Mouse (Mus musculus): Measurements from ENCODE around the gene Gm9112. TPM values are rescaled to one million over a fixed set of nuclear protein-coding genes. Genes with fewer than 3 reads are reported as not detected.
A peak's percentile ranks its signal among the peaks of the same experiment; 100 is the strongest.
"Not testable (repeated sequence)": the region's sequence is repeated elsewhere in the genome, so short reads cannot be mapped to it uniquely, and the experiment has no call there.

Gene Gm9112
- not detected in 2 replicates for polyA plus RNA-seq (2015; fragmentation: Nextera tagmentation; extraction: Ambion mirVana)

GRCm38 (mm10) chrX:102707535-102707934, at the start of gene Gm9112, which contains the start of gene Dmrtc1b:
Gene Gm9112, minus strand, starts transcription at chrX:102707635.
Gene Dmrtc1b, plus strand, starts transcription at chrX:102707865.
- WGBS: 79% methylated on average over 9 of the region's 10 CpGs
- H3K9ac ChIP-seq; H3K36me3 ChIP-seq; H3K9me3 ChIP-seq; H3K4me2 ChIP-seq; H3K27ac ChIP-seq; H3K4me3 ChIP-seq; ATAC-seq (ENCODE audit: insufficient number of reproducible peaks, low FRiP score, low TSS enrichment, low read depth); H3K4me1 ChIP-seq; H3K27me3 ChIP-seq: not testable (repeated sequence)

GRCm38 (mm10) chrX:102724226-102724625, 16.8 kb upstream of the Gm9112 start:
- not testable (repeated sequence) for H3K4me3 ChIP-seq; ATAC-seq (ENCODE audit: insufficient number of reproducible peaks, low FRiP score, low TSS enrichment, low read depth); H3K9ac ChIP-seq; H3K27me3 ChIP-seq; H3K36me3 ChIP-seq; H3K27ac ChIP-seq; H3K4me1 ChIP-seq; H3K9me3 ChIP-seq; H3K4me2 ChIP-seq
- 91% methylated on average over 6 of the region's 6 CpGs for WGBS

GRCm38 (mm10) chrX:102700636-102701035, 6.8 kb downstream of the Gm9112 start:
- not testable (repeated sequence) for ATAC-seq (ENCODE audit: insufficient number of reproducible peaks, low FRiP score, low TSS enrichment, low read depth); H3K9ac ChIP-seq; H3K4me2 ChIP-seq; H3K4me1 ChIP-seq; H3K36me3 ChIP-seq; H3K9me3 ChIP-seq; H3K4me3 ChIP-seq; H3K27me3 ChIP-seq; H3K27ac ChIP-seq
- 68% methylated on average over 3 of the region's 3 CpGs for WGBS

- 0 out of 2 replicates have a peak, but pooled peaks have one; percentile 30 for ATAC-seq (ENCODE audit: insufficient number of reproducible peaks, low FRiP score, low TSS enrichment, low read depth)
- WGBS: 24% methylated on average over 4 of the region's 4 CpGs
These were observed 18.2 kb downstream of the Gm9112 start for GRCm38 (mm10) chrX:102689252-102689651.

GRCm38 (mm10) chrX:102686872-102687271, 20.6 kb downstream of the Gm9112 start, which contains the start of gene Gm3880:
Gene Gm3880, minus strand, starts transcription at chrX:102686972.
- ATAC-seq (ENCODE audit: insufficient number of reproducible peaks, low FRiP score, low TSS enrichment, low read depth); H3K27me3 ChIP-seq: not testable (repeated sequence)
- 93% methylated on average over 5 of the region's 5 CpGs for WGBS

More at GRCm38 (mm10) chrX:102689252-102689651, 18.2 kb downstream of the Gm9112 start:
- not testable (repeated sequence) for H3K4me1 ChIP-seq, H3K4me3 ChIP-seq, H3K4me2 ChIP-seq, H3K36me3 ChIP-seq, H3K27me3 ChIP-seq, H3K27ac ChIP-seq, H3K9ac ChIP-seq, H3K9me3 ChIP-seq

GRCm38 (mm10) chrX:102684706-102685105, 22.7 kb downstream of the Gm9112 start:
- not testable (repeated sequence) for H3K27ac ChIP-seq; H3K27me3 ChIP-seq; H3K9me3 ChIP-seq; H3K4me1 ChIP-seq; H3K4me2 ChIP-seq; H3K4me3 ChIP-seq; H3K9ac ChIP-seq; H3K36me3 ChIP-seq; ATAC-seq (ENCODE audit: insufficient number of reproducible peaks, low FRiP score, low TSS enrichment, low read depth)
- 62% methylated on average over 3 of the region's 3 CpGs for WGBS

More at GRCm38 (mm10) chrX:102686872-102687271, 20.6 kb downstream of the Gm9112 start, which contains the start of gene Gm3880:
- not testable (repeated sequence) for H3K4me1 ChIP-seq, H3K27ac ChIP-seq, H3K9me3 ChIP-seq, H3K4me2 ChIP-seq, H3K36me3 ChIP-seq, H3K9ac ChIP-seq, H3K4me3 ChIP-seq

- Histone ChIP-seq H3K4me1 (no peaks in the 10 kb centered on the region), H3K27me3 (0 out of 2 replicates have a peak, but pooled peaks cover 4% of the 10 kb centered on the region), H3K36me3 (no peaks in the 10 kb centered on the region), H3K4me3 (no peak overlapping the region), H3K9ac (no peak overlapping the region), H3K4me2 (no peak overlapping the region), H3K9me3 (no peaks in the 10 kb centered on the region), H3K27ac (no peak overlapping the region)
- no peak for ATAC-seq (ENCODE audit: insufficient number of reproducible peaks, low FRiP score, low TSS enrichment, low read depth)
- WGBS: 82% methylated on average over 2 of the region's 2 CpGs
These were observed 40.8 kb downstream of the Gm9112 start for GRCm38 (mm10) chrX:102666641-102667040.

GRCm38 (mm10) chrX:102660712-102661111, 46.7 kb downstream of the Gm9112 start:
- H3K4me2 ChIP-seq: no peak overlapping the region
- ATAC-seq (ENCODE audit: insufficient number of reproducible peaks, low FRiP score, low TSS enrichment, low read depth): no peak
- no peak overlapping the region for H3K4me3 ChIP-seq
- no peaks in the 10 kb centered on the region for H3K27me3 ChIP-seq
- H3K36me3 ChIP-seq: no peaks in the 10 kb centered on the region
- 24% methylated on average over 3 of the region's 3 CpGs for WGBS
- H3K4me1 ChIP-seq: no peaks in the 10 kb centered on the region
- H3K9ac ChIP-seq: no peak overlapping the region
- no peaks in the 10 kb centered on the region for H3K9me3 ChIP-seq
- no peak overlapping the region for H3K27ac ChIP-seq

Other genes starting within 250 kb of the Gm9112 start
- 11.7 and 13.2 TPM in 2 replicates for gene Hdac8, start 202.3 kb downstream of the Gm9112 start, polyA plus RNA-seq (2015; fragmentation: Nextera tagmentation; extraction: Ambion mirVana)
- gene Phka1, start 63.4 kb downstream of the Gm9112 start, polyA plus RNA-seq (2015; fragmentation: Nextera tagmentation; extraction: Ambion mirVana): 8.5 and 9.4 TPM in 2 replicates
- not detected in 2 replicates for gene Gm3880, start 20.7 kb downstream of the Gm9112 start, polyA plus RNA-seq (2015; fragmentation: Nextera tagmentation; extraction: Ambion mirVana)
- not detected in 2 replicates for gene Dmrtc1b, start 230 bp upstream of the Gm9112 start, polyA plus RNA-seq (2015; fragmentation: Nextera tagmentation; extraction: Ambion mirVana)
- not detected in 2 replicates for gene Dmrtc1c1, start 95.3 kb upstream of the Gm9112 start, polyA plus RNA-seq (2015; fragmentation: Nextera tagmentation; extraction: Ambion mirVana)
- gene Dmrtc1c2, start 147.0 kb upstream of the Gm9112 start, polyA plus RNA-seq (2015; fragmentation: Nextera tagmentation; extraction: Ambion mirVana): not detected in 2 replicates
- gene 1700031F05Rik, start 160.3 kb upstream of the Gm9112 start, polyA plus RNA-seq (2015; fragmentation: Nextera tagmentation; extraction: Ambion mirVana): not detected in 2 replicates
- 0.30 and 0.47 TPM in 2 replicates for gene Dmrtc1a, start 201.1 kb upstream of the Gm9112 start, polyA plus RNA-seq (2015; fragmentation: Nextera tagmentation; extraction: Ambion mirVana)
- not detected in 2 replicates for gene 1700011M02Rik, start 201.3 kb upstream of the Gm9112 start, polyA plus RNA-seq (2015; fragmentation: Nextera tagmentation; extraction: Ambion mirVana)
- not detected in 2 replicates for gene 1700018G05Rik, start 220.7 kb upstream of the Gm9112 start, polyA plus RNA-seq (2015; fragmentation: Nextera tagmentation; extraction: Ambion mirVana)

Measured in limb, embryonic 15.5 days (tissue).